Mouse (Mus musculus) thymus, postnatal 36 days (tissue): ENCODE measurements around the gene Pde10a.

Source experiments
- DNase-seq, 2 experiments: peaks; one replicate each; pipeline ENCODE4 v3.0.0; 2022; ENCODE audit warnings: mixed read lengths in 2 of 2

The Pde10a gene

DNA sequence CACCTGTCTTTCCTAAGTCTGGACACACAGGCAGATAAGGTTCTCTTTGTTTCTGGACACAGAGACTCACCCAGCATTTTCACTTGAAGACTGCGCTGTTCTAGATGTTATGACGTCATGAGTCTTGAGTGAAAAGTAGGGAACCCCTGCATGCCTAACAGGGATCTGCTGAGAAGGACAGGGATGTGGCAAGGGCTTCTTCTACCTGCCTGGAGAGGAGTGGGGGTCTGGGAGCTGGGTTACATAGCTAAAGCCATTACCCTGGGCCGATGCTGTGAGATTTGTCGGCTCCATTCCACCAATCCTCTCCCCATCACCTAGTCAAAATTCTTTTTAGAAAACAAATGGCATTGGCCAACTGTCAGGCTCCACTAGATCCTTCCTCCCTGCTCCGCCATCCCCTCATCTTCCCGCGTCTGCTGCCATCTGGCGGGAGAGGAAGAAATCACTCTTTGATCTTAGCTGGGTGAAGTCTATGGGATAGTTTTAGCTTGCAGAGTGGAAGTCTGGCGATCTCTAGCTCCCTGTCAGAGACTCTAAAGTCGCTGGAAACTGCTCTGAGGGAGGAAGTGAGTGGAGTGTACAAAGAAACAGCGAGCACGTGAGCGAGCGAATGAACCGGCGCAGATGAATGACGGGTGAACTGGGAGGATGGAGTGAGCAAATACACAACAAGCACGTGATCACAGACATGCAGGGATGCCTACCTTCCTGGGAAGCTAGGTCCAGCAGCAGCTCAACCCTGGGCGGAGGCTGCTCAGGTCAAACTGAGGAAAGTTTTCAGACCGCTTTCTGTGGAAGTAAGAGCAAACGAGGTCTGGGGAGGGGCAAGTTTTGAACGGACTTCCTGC, 67.5 kb downstream of the Pde10a start:
- peak; percentile 76 for DNase-seq

DNA sequence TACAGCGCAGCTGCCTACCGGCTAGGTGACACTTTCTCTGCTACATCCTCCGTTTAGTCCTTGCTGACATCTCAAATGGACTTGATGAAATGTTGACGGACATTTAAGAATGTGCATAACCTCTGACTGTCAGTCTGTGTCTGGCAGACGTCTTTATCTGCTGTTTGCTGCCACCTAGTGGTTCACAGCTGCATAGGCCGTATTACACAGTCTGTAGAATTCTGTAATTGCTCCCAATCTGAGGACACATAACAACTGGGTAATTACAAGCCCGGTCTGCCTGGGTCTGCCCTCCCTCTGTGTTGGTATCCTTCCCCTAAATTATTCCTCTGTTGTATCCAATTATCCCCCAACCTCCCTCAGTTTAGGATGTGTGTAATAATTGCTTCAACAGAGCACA, 72.6 kb downstream of the Pde10a start:
- peak; percentile 57 to 62 for DNase-seq

DNA sequence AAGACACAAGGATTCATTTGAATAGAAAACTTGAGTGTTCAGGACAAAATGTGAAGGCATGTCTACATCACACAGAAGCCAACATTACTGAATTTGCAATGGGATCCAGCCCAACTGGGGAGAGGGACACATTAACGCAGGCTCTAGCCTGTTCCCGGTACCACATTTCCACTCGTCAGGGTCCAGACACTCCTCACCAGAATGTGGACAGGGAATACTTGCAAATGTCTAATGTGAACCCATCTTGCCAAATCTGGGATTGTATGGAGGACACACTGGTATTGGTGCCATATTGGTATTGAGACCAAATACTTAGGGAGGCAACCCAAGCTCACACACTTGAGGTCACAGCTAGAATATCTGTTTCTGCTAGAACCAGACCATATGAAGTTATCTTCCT, 77.8 kb downstream of the Pde10a start:
- no peak for DNase-seq

DNA sequence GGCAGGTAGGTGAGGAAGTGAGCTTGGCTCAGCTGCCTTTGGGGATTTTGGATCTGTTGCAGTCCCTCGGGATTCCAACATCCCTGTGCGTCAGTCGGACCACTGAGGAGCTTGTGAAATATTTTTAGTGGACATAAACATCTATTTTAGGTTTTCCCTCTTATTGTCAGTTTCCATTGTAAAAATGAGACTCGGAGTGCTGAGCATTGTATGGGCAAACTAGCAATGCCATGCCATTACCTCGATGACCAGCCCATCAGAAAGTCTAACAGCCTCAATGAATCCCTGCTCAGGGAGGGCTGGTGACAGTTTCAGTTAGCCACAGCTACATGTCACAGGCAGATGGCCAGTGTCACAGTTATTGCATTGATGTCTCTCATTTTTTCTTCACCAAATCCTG, 80.7 kb downstream of the Pde10a start:
- DNase-seq, result no peak

DNA sequence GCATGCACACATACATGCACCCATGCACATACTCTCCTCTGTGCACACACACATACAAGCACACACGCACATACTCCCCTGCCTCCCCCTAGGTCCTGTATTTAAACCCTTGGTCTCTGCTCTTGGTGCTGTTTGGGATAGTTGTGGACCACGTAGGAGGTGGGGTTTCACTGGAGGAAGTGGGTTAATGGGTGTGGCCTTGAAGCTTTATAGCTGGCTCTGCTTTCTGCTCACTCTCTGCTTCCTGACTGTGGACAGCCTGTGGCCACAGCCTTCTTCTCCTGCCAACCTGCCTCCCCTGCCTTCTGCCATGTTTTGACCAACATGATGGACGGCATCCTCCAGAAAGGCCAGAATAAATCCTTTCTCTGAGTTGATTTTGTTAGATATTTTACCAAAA, 81.5 kb downstream of the Pde10a start:
- no peak for DNase-seq

DNA sequence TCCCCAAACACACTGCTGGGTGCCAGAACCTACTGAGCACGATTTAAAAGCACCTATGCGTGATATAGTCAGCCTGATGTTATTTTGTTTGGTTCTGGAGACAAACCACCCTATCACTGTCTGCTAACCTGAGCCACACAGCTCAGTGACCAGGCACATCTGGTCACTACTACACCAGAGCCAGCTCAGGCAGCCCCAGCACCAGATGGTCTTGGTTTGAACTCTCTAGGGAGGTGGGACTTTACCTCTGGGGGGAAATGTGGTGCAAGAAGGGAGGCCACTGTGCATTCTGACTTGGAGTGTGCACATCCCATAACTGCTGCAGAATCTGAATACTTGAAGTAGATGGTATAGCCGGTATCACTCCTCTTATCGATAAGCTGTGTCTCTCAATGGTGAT, 86.7 kb downstream of the Pde10a start:
- no peak for DNase-seq

DNA sequence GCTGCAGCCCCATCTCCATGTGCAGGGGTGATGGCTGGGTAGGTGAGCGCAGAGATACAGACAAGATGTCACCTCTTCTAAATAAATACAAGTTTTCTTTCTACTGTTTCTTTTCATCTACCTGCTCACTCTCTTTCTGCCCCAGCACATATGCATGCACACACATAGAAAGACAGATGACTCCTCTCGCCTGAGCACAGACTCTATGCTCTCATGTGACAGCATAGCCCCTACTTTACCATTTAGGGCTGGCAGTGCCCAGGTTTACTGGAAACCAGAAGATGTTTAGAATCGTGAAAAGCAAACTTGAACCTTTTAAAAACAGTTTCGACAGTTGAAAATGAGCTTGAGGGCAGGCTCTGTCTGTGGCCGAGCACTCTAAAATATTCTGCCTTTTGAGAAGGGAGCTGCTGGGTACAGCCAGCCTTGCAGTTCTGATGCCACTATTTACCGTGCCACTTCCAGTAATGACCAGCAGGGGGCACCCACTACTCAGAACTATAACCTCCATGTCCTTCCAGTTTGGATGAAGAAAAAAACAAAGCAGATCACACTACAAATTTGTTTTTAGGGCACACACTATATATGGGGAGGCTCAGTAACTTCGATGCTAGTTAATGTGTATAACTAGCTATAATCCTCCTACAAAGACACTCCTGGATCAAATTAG, 88.8 kb downstream of the Pde10a start:
- peak; percentile 52 to 69 for DNase-seq

DNA sequence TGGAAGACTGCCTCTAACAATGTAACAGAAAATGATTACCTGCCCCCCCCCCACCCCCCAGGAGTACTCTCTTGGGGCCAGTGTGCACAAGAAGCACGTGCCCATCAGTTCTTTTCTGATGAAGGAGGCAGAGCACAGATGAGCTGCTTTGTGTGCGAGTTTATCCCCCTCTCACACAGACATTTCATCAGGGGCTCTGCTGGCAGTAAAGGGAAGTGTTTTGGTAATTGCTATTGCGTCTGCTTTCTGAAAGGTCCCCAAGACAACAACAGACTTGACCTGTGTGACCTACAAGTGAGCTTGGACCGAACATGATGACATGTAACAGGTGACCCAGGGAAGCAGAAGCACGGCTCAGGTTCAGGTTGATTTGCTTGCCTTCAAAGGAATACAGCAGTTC, 95.2 kb downstream of the Pde10a start:
- no peak for DNase-seq

DNA sequence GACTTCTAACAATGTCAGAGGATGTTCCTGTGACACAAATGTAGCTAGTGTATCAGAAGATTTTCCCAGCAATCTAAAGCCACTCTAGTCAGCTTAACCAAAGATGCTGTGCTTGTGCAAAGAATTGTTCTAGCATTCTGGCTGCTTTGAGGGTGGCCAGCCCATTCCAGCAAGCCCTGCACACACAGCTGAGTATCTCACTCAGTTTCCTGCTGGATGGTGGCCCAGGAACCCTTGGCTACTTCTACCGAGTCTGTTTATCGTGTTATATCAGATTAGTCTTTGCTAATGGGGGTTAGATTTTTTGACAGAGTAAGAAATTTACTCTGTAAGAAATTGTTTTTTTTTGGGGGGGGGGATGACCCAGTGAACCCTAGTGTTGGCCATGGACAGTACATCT, 95.9 kb downstream of the Pde10a start:
- no peak for DNase-seq

DNA sequence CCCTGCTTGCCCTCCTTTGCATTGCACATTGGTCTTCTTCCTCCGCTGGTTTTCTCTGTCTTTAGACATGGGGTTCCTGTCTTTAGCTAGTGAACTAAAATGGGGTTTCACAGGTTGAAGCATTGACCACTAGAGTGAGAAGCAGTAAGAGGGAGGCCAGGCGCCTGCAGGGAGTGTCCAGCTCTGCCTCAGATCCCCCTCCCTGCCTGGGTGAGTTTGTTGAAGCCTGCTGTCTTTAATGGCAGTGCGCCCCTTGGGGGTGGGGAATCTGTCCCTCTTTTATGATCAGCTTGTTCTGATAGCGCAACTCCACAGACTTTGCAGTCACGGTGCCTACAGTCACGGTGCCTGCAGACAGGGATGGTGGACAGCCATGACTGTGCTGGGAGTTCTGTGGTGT, 96.7 kb downstream of the Pde10a start:
- DNase-seq, result no peak

DNA sequence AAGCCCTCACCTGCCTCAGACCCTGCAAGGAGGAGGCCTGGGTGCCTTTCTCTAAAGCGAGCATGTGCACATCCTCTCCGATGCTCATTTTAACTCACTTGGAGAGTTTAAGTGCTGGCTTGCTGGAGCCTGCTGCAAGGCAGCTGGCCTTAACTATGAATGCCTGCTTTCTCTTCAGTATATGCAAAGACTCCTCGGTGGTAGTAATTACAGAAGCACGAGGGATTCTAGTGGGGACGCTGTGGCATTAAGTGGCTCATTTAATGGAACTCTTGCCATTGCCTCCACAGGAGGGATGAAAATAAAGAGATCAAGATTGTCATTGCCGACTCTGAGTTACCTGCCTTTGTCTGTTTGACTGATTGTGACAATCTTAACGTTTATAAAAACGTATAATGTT, 101.2 kb downstream of the Pde10a start:
- DNase-seq, result no peak

DNA sequence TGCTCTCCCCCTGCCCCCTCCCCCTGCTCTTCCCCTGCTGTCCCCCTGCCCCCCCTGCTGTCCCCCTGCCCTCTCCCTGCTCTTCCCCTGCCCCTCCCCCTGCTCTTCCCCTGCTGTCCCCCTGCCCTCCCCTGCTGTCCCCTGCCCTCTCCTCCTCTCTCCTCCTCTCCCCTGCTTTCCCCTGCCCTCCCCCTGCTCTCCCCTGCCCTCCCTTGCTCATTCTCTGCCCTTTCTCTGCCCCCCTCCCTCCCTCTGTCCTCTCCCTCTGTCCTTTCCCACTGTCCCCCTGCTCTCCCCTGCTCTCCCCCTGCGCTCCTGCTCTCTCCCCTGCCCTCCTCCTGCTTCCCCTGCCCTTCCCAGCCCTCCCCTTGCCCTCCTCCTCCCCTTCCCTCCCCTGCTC, 106.5 kb downstream of the Pde10a start:
- no peak for DNase-seq

DNA sequence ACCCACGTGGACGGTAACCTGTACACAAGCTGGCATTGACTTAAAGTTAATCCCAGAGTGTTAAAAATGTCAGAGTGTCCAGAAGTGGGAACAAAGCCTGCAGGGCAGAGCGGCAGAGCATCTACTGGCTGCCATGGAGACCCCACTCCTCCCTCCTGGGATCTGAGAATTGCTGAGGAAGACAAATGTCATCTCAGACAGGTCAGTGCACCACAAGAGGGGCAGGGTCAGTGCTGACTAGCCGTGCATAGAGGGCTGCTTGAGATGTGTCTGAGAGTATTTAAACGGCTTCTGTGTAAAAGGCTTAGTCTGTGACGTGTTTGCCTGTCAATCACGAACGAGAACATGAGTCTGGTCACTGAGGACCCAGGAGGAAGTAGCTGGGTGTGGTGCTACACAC, 108.4 kb downstream of the Pde10a start:
- DNase-seq, result no peak

DNA sequence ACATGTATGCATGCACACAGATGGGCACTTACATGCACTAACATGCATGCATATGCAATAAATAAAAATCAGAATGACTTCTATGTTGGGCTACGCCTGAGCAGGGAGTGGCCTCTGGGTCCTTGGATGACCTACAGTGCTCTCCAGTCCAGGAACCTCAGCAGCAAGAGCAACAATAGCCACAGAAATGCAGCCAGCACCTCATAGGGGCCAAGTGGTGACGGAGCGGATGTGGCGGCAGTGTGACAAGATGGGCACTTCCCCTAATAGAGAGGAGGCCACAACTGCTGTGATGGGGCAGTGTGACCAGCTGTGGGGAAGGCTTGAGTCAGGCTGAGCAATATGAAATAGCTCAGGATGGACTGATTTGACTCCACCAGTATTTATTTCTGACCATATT, 109.3 kb downstream of the Pde10a start:
- no peak for DNase-seq

DNA sequence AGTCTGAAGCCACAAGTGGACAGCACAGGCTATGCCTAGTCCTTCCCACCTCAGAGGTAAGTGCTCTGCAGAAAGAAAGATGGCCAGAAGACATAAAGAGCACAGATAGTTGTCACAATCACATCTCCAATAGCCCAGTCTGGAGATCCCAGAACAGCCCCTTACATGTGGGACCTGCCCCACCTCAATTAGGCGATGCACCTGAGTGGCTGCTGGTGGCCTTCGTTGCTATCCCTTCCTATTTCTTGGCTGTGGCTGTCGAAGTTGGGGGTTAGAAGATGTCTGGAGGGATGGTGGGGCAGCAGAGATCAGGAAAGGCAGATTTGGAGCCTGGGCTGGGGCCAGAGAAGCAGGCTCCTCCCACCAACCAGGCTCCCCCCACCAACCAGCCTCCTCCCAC, 111.1 kb downstream of the Pde10a start:
- DNase-seq, result no peak

DNA sequence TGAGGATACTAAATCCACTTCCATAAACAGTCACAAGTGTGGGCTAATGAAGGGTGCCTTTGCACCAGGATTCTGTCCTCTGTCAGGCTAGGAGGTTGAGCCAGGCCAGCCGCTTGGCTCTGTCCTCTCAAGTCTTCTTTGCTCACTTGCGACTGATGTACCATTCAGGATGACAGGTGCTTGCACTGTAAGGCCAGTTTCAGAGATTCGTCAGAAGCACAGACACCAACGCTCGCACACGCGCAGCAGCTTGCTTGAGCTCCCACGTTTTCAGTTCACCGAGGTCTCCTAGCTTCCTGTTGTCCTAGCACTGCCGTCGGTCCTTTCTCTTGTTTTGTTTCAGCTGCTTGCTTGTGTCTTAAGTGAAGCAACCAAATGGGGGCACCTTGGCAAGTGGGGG, 111.5 kb downstream of the Pde10a start:
- no peak for DNase-seq

DNA sequence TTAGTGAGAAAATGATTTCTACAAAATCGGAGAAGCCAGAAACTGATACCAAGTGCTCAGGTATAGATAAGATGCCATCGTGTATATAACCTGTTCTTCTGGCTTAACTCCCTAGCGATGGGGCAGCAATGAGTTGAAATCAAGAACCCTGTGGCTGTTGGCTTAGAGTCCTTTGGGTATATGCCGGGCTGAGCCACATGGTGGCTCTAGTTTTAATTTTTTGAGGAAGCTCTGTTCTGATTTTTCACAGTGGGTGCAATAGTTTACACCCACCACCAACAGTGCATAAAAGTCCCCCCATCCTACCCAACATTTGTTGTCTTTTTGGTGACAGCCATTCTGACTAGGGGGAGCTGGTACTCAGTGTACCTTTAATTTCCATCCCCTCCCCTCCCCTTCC, 112.0 kb downstream of the Pde10a start:
- DNase-seq, result no peak

DNA sequence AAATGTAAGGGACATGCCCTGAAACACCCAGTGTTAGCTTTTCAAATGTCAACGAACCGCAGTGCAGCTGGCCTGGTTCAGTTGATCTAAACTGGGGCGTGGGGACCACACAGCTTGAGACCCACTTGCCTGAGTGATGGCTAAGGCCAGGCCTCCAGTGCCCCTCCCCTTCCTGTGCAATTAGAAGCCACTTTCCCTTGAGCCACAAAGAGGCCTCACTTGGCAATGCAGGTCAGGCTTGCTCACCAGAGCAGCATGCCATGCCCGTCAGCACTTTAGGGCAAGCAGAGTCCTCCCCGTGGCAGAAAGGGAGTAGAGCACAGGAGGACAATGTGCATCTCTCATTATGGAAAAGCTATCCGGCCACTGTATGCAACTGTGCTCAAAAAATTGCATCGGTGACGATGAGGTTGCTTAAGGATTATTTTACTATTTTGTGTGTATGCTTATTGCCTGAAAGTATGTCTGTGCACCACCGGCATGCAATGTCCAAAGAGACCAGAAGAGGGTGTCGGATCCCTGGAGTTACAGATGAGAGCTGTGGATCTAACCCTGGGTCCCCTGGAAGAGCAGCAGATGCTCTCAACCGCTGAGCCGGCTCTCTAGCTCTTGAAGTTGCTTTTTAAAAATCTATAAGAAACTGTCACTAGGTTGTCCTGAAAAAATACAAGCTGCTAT, 114.7 kb downstream of the Pde10a start:
- DNase-seq, result no peak

DNA sequence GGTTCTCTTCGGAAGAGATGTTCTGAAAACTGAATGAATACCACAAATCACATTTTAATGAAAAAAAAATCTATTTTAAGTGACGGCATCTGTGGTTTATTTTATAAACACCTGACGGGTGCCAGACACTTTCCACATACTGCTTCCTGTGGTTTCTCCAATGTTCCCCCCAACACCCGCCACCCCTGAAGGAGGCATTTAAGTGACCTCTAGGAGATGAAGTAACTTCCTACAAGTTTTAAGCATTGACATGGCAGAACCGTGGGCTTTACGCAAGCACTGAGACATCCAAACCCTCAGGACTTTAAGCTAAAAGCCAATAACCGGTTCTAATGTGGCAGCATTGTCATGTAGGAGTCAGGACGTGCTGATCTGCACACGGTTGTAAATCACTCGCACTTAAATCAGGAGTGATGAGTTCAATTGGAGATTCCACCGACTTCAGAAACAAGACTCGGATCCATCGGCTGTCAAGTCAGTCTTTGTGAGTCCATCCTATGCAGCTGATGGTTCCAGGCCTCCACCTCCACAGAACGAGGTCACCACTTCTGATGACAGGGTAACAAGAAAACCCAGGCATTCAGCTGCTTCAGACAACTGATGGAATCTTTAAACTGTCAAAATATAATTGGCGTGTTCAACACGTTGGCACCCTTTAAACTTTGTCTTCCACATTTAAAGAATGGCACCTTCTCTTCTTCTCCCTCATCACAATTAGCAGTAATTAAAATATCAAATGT, 115.7 kb downstream of the Pde10a start:
- no peak for DNase-seq

DNA sequence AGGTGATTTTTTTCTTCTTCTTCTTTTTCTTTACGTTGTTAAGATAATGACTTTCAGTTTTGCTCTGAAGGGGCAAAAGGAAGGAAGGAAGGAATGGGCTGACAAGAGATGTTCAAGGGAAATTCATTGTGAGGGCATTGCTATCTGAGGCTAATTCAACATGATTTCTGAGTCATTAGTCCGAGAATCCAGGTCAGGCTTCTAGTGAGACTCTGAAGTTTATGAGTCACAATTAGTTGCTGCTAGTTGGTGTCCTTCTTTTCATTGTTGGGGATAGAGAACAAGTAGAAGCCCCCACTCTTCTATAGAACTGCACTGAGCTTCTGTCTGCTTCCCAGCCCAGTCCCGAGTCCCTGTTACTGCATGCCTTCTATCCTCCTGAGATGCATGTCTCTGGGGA, 116.3 kb downstream of the Pde10a start:
- no peak for DNase-seq

DNA sequence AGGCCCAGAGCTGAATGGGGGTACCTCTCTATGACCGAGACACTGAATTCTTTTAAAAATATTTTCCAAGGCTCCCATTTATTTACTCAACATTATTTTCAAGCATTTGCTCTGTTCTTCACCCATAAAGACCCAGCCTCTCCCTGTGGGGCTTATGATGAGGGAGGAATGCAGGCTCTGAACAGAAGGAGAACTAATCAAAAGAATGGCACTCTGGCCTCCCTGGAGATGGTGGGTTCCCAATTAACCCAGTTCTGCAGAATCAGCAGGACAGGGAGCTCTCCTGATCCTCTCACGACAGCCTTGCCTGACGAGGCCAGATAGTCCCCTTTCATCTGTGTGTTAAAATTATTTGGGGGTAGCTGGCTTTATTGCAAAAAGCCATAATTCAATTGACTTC, 117.2 kb downstream of the Pde10a start:
- no peak for DNase-seq

DNA sequence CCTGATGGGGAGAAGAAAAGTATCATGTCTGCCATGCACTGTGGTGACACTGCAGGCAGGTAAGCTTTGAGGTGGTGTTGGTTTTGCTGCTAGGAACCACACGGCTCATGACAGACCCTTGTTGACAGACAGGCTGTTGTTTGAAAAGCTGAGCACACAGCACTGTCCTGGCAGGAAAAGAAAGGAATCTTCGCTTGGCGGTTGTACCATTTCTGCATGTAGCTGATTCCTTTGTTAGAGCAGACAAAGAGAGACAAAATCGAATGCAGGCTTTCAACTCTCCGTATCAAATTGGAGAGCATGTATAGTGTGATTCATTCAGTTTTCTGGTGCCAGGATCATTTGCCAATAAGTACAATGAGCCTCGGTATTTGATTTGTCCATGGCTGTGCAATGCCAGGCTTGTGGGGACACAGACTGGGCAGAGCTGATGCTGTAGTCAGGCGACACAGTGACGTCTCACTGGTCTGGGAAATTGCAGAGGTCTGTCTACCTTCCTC, 122.2 kb downstream of the Pde10a start:
- no peak for DNase-seq

DNA sequence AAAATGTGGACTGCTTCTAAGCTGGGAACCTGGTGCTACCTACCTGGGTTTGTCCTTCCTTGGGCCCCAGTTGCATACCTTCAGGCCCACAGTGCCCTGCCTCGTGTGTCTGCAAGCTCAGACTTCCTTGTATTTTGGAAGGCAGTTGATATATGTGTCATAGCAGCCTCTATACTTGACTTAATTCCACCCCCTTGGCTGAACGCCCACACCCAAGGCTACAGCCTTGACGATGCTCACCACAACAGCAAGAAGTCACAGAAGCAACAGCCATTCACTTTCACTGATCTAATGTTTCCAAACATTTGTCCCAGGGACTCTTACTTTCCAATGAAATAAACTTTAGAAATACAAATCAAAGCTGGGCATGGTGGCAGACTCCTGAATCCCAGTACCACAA, 123.1 kb downstream of the Pde10a start:
- DNase-seq, result no peak
